Mouse (Mus musculus) liver, adult 2 months (tissue): ENCODE data around the gene Slc25a34. TPM values are rescaled to one million over a fixed set of nuclear protein-coding genes. Genes with fewer than 3 reads are reported as not detected.
A peak's percentile ranks its signal among the peaks of the same experiment; 100 is the strongest.

Experiments used
- DNase-seq: peaks from one replicate; pipeline ENCODE4 v3.0.0-alpha.2; 2011; ENCODE audit warnings: low read depth, low spot score; ENCODE audit errors: extremely low read depth
- H3K27ac ChIP-seq: fragments of 200-500 bp; replicated peaks from 2 replicates; pipeline ENCODE4 v1.5.1; 2012; ENCODE audit warnings: low read depth, mild to moderate bottlenecking, control low read depth, inconsistent platforms, low read length; ENCODE audit not compliant: insufficient read depth
- H3K27me3 ChIP-seq: fragments of 200-500 bp; 2 replicates; pipeline ENCODE4 v1.6.1; 2012; ENCODE audit warnings: mild to moderate bottlenecking, moderate library complexity, low read length, inconsistent platforms; ENCODE audit not compliant: control insufficient read depth, insufficient read depth
- H3K36me3 ChIP-seq: fragments of 200-500 bp; 2 replicates; pipeline ENCODE4 v1.6.1; 2012; ENCODE audit warnings: low read length, inconsistent platforms; ENCODE audit not compliant: control insufficient read depth, insufficient read depth
- H3K4me1 ChIP-seq: fragments of 200-500 bp; 2 replicates; pipeline ENCODE4 v1.6.1; 2011; ENCODE audit warnings: low read length; ENCODE audit not compliant: control insufficient read depth, insufficient read depth
- H3K4me3 ChIP-seq: fragments of 200-500 bp; 2 replicates; pipeline ENCODE4 v1.5.1; 2011; ENCODE audit warnings: low read depth, mild to moderate bottlenecking, control low read depth, low read length, moderate library complexity; ENCODE audit not compliant: insufficient read depth
- H3K79me2 ChIP-seq: fragments of 200-500 bp; 2 replicates; pipeline ENCODE4 v1.6.1; 2012; ENCODE audit warnings: inconsistent platforms, mild to moderate bottlenecking, low read length, moderate library complexity; ENCODE audit not compliant: control insufficient read depth, insufficient read depth
- H3K9ac ChIP-seq: fragments of 200-500 bp; 2 replicates; pipeline ENCODE4 v1.6.1; 2012; ENCODE audit warnings: low read depth, mild to moderate bottlenecking, control low read depth, inconsistent platforms, low read length
- CTCF ChIP-seq: fragments of 200-500 bp; IDR thresholded peaks from 2 replicates; pipeline ENCODE4 v1.5.1; 2011; ENCODE audit warnings: low read depth, low read length, control low read depth
- POLR2A ChIP-seq: fragments of 200-500 bp; IDR thresholded peaks from 2 replicates; pipeline ENCODE4 v1.6.1; 2011; ENCODE audit warnings: low read length, control low read depth; ENCODE audit not compliant: insufficient read depth; ENCODE audit errors: extremely low read depth
- WGBS: fragments of 180-500 bp; shearing (Covaris S2); methylation state at CpG from one replicate; pipeline ENCODE4 v1.1.7; 2018; 5-methylcytosine and 5-hydroxymethylcytosine counted together
- polyA plus RNA-seq: library from polyadenylated mRNA; depleted of rRNA; stranded (reverse); fragments of >200 nt; gene quantifications from 2 replicates; pipeline ENCODE4 v1.2.3, GENCODE M21; 2012
- total RNA-seq: library from RNA; depleted of rRNA; stranded (reverse); fragments of >200 nt; gene quantifications from 2 replicates; pipeline ENCODE4 v1.2.3, GENCODE M21; 2014

The Slc25a34 gene
- total and polyA plus RNA-seq, 2 experiments, result 5.1 to 10.2 TPM

DNA sequence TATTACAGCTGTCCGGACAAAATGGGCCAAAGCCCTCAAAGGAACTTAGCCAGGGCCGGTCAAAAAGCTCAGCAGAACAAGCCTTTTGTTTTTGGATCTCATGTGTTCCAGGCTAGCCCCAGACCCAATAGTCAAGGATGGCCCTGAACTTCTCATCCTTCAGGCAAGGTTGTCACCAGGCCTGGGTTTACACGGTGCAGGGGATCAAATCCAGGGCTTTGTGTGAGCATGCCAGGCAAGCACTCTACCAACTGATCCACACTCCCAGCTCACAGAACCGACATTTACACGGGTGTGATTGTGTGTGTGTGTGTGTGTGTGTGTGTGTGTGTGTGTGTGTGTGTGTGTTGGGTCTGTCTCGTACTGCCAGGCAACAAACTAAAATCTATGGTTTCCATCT is 6.8 kb downstream of the Slc25a34 start:
- H3K27ac ChIP-seq, result no peak overlapping the region
- no peaks in the 10 kb centered on the region for H3K27me3 ChIP-seq
- H3K9ac ChIP-seq, result no peak overlapping the region; the same call in 1 of the 2 replicates
- TF ChIP-seq CTCF (no peak), POLR2A (no peak)
- H3K79me2 ChIP-seq, result no peaks in the 10 kb centered on the region
- H3K4me3 ChIP-seq, result no peak overlapping the region
- H3K4me1 ChIP-seq, result peaks cover 7% of the 10 kb centered on the region
- WGBS, result 58% methylated on average over 6 of the region's 6 CpGs
- H3K36me3 ChIP-seq, result peaks cover 2% of the 10 kb centered on the region; the same call in 1 of the 2 replicates
- DNase-seq, result no peak

DNA sequence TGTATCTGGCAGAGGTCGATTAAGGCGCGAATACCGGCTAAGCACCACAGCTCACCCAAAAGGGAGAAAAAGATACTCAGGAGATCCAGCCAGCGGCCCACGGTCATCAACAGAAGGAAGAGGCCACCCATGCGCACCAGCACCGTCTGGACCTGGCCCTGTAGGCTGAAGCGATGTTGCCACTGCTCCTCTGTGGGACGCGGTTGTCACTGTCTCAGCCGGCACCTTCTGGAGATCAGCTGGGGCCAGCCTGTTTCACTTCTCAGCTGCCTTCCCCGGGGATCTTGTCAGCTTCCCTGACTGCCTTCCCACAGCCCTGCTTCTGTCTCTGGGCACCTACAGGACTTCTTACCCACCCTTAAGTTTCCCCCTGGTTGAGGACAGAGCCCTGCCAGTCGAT is 8.7 kb downstream of the Slc25a34 start:
- Histone ChIP-seq H3K4me3 (no peak overlapping the region), H3K79me2 (no peaks in the 10 kb centered on the region), H3K27me3 (no peaks in the 10 kb centered on the region), H3K4me1 (peaks cover 7% of the 10 kb centered on the region), H3K27ac (no peak overlapping the region), H3K36me3 (peaks cover 2% of the 10 kb centered on the region; the same call in 1 of the 2 replicates), H3K9ac (no peak overlapping the region)
- no peak for DNase-seq
- 92% methylated on average over 14 of the region's 14 CpGs for WGBS
- TF ChIP-seq POLR2A (no peak), CTCF (no peak)

DNA sequence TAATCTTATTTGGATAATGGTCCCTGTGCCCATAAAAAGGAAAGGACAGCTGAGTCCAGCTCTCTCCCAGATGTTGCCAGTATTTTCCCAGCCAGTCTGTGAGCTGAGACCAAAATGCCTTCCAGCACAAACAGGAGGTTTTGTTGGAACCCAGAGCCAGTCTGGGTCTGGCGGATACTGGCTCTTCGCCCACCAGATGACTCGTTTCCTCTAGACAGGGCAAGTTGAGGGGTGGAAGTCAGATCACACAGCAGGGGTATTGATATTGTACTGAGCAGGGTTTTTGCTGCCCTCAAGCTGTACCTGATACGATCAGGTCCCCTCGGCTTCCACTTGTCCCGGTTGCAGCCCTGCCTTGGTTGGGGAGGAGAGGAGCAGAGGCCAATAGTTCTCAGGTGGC is 14.1 kb downstream of the Slc25a34 start:
- H3K27ac ChIP-seq, result no peak overlapping the region
- H3K27me3 ChIP-seq, result no peaks in the 10 kb centered on the region
- WGBS, result 65% methylated on average over 6 of the region's 6 CpGs
- H3K9ac ChIP-seq, result no peak overlapping the region
- H3K79me2 ChIP-seq, result no peaks in the 10 kb centered on the region
- no peak for TF ChIP-seq POLR2A
- TF ChIP-seq CTCF, result no peak
- DNase-seq, result no peak
- H3K36me3 ChIP-seq, result peaks cover 1% of the 10 kb centered on the region; the same call in 1 of the 2 replicates
- no peak overlapping the region for H3K4me3 ChIP-seq
- H3K4me1 ChIP-seq, result no peaks in the 10 kb centered on the region

DNA sequence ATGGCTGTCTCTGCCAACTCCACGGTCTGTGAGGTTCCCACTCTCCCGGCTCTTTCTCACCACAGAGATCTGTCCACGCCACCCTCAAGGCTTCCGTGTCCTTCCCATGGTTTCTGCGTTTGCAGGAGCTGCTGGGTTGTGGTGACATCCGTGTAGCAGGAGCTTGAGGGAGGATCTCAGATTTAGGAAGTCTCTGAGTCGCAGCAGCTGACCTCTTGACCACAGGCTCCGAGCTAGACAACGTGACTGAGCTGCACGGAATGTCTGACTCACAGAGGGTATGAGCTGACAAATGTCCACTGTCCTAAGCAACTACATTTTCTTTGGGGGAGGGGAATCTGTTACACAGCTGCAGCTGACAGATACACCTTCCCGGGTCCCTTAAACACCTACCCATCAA is 17.8 kb downstream of the Slc25a34 start, which contains the start of gene Fblim1:
TSS of gene Fblim1 (minus strand) at position 236 of the 400 bp plus-strand sequence.
- H3K27me3 ChIP-seq, result no peaks in the 10 kb centered on the region
- H3K79me2 ChIP-seq, result no peaks in the 10 kb centered on the region
- H3K4me3 ChIP-seq, result peak within 1 kb of the TSS; percentile 34
- TF ChIP-seq POLR2A (no peak), CTCF (no peak)
- peak; percentile 44 for DNase-seq
- 77% methylated on average over 11 of the region's 11 CpGs for WGBS
- no peaks in the 10 kb centered on the region for H3K36me3 ChIP-seq
- H3K4me1 ChIP-seq, result no peaks in the 10 kb centered on the region
- H3K9ac ChIP-seq, result peak within 1 kb of the TSS; percentile 12; the same call in 1 of the 2 replicates
- H3K27ac ChIP-seq, result no peak within 1 kb of the TSS

DNA sequence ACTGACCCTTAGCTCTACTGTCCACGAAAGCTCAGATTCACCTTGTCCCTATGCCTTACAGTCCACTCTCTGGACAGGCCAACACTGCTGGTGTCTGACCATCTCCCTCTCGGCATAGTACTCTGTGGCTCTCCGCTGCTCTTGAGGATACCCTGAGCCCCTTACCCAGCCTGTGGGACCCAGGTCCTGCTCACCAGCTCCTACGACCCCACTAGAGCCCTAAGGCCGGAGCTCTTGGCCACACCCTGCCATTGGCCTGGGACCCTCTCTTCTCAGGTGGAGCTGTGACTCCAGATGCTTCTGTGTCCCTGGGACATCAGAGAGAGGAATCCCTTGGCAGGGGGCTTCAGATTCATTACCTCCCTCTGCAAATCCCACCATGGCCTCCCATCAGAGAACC is 18.2 kb downstream of the Slc25a34 start:
- peak overlapping the region; percentile 12; the same call in 1 of the 2 replicates for H3K9ac ChIP-seq
- no peaks in the 10 kb centered on the region for H3K27me3 ChIP-seq
- no peaks in the 10 kb centered on the region for H3K36me3 ChIP-seq
- H3K4me3 ChIP-seq, result peak overlapping the region; percentile 34
- TF ChIP-seq CTCF (no peak), POLR2A (no peak)
- H3K4me1 ChIP-seq, result no peaks in the 10 kb centered on the region
- WGBS, result 93% methylated on average over 5 of the region's 5 CpGs
- no peaks in the 10 kb centered on the region for H3K79me2 ChIP-seq
- DNase-seq, result no peak
- H3K27ac ChIP-seq, result no peak overlapping the region

DNA sequence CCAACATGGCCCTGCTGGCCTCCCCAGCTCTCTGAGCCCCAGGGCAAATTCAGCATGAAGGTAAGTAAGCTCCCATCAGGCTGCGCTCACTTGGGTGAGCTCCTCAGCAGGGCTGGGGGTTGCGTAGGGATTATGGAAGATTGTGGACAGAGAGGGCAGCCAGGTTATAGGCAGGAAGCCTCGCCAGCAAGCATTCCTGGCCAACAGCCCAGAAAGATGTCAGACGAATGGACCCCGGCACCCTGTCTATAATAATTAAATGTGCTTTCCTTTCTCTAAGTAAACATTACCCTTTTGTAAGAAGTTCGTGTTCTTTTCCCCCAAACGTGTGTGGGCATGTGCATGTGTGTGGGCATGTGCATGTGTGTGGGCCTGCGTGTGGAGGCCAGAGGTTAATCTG is 19.1 kb downstream of the Slc25a34 start:
- no peak for DNase-seq
- Histone ChIP-seq H3K27ac (no peak overlapping the region), H3K4me1 (no peaks in the 10 kb centered on the region), H3K79me2 (no peaks in the 10 kb centered on the region), H3K27me3 (peaks cover 4% of the 10 kb centered on the region; the same call in 1 of the 2 replicates), H3K9ac (no peak overlapping the region), H3K36me3 (no peaks in the 10 kb centered on the region), H3K4me3 (no peak overlapping the region)
- no peak for TF ChIP-seq CTCF
- no peak for TF ChIP-seq POLR2A
- 25% methylated on average over 8 of the region's 8 CpGs for WGBS
